Mouse (Mus musculus): ENCODE measurements at regions not wholly inside any gene's neighbourhood (a gene's known extent, or its start where the extent isn't known, plus 50 kb on each side); places are given as distances from the start of the nearest gene placed in this dataset.
"Not testable (repeated sequence)": the region's sequence is repeated elsewhere in the genome, so short reads cannot be mapped to it uniquely, and the experiment has no call there.

DNA sequence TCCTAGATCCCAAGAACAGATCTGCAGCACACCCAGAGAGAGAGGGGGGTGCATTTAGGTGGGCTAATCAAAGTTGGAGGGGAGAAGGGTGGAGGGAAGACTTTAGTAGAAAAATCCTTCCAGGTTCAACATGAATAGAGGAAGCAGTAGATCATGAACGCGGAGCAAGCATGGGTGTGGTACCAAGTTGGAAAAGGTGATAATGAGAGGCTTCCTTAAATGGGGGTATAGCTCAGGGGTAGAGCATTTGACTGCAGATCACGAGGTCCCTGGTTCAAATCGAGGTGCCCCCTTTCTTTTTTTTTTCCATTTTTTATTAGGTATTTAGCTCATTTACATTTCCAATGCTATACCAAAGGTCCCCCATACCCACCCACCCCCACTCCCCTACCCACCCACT lies 54.0 kb upstream of the Krba1 start:
- not testable (repeated sequence) for H3K27ac ChIP-seq (replicated peaks); H3K27me3 ChIP-seq; H3K4me1 ChIP-seq (replicated peaks); H3K9ac ChIP-seq; H3K4me2 ChIP-seq; ATAC-seq (ENCODE audit: low read depth); H3K9me3 ChIP-seq; H3K36me3 ChIP-seq; H3K4me3 ChIP-seq
- WGBS: 90% methylated on average over 4 of the region's 4 CpGs

DNA sequence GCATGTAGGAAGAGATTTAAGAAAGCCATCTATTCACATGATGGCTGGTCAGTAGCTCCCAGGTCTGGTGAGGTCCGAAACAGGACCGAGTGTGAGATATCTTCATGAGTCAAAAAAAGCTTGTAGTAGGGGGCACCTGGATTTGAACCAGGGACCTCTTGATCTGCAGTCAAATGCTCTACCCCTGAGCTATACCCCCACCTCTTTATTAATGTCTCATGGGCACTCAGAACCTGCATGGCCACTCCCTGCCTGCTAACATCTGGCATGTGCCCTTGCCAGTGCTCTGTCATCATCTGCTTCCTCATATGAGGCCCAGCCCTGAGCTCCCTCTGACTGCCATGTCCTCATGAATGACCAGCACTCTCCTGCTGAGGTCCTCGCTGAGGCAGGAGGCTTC lies 58.4 kb upstream of the Krba1 start:
- WGBS: 79% methylated on average over 3 of the region's 3 CpGs
- H3K4me1 ChIP-seq (replicated peaks); H3K36me3 ChIP-seq; ATAC-seq (ENCODE audit: low read depth); H3K4me2 ChIP-seq; H3K27ac ChIP-seq (replicated peaks); H3K9ac ChIP-seq; H3K27me3 ChIP-seq; H3K4me3 ChIP-seq; H3K9me3 ChIP-seq: not testable (repeated sequence)

DNA sequence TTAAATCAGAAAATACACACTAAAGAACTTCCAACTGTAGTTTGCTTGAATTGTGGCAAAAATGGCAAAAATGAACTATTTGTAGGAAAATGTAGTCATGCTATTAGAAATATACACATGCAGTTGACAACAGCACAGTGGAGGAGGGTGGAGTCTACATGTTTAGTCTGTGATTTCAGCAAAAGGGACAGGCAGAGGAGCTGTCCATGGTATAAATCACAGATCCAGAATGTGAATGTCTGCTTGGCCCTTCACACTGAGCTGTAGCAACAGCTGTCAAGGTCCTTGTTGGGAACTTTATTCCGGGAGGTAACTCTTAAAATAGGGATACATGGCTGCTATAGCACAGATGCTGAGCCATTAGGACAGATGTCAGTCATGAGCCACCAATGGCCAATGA lies 107.4 kb upstream of the Krba1 start:
- H3K9me3 ChIP-seq: no peaks in the 10 kb centered on the region
- no peak overlapping the region for H3K4me3 ChIP-seq
- H3K36me3 ChIP-seq: no peaks in the 10 kb centered on the region
- H3K27ac ChIP-seq (replicated peaks): no peak overlapping the region
- WGBS: 87% methylated on average over 1 of the region's 1 CpGs
- no peaks in the 10 kb centered on the region for H3K4me1 ChIP-seq (replicated peaks)
- ATAC-seq (ENCODE audit: low read depth): no peak
- no peak overlapping the region for H3K4me2 ChIP-seq
- no peak overlapping the region for H3K9ac ChIP-seq
- no peaks in the 10 kb centered on the region; the same call in 1 of the 2 replicates for H3K27me3 ChIP-seq

DNA sequence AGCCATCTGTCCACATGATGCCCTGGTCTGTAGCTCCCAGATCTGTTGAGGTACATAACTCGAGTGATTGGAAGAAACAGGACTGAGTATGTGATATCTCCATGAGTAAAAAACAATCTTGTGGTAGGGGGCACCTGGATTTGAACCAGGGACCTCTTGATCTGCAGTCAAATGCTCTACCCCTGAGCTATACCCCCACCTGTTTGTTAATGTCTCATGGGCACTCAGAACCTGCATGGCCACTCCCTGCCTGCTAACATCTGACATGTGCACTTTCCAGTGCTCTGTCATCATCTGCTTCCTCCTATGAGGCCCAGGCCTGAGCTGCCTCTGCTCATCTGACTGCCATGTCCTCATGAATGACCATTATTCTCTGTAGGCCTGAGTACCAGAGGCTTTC lies 115.7 kb upstream of the Krba1 start:
- not testable (repeated sequence) for H3K27ac ChIP-seq (replicated peaks); H3K9me3 ChIP-seq; H3K36me3 ChIP-seq; H3K4me2 ChIP-seq; ATAC-seq (ENCODE audit: low read depth); H3K27me3 ChIP-seq; H3K9ac ChIP-seq; H3K4me3 ChIP-seq; H3K4me1 ChIP-seq (replicated peaks)
- 71% methylated on average over 1 of the region's 1 CpGs for WGBS

DNA sequence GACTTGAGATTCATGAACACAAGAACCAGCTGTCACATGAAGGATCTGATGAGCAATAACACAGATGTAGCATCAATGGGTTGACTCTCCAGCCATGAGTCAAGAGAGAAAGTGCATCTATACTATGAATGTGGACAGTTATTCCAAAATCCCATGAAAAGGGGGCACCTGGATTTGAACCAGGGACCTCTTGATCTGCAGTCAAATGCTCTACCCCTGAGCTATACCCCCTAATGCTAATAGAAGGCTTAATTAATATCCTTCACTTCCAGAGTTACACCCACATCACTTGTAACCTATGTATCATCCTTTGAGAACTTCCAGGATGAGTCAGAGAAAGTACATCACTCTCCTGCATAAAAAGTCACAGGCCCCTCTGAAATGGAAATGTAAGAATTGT lies 133.8 kb upstream of the Krba1 start:
- not testable (repeated sequence) for H3K4me1 ChIP-seq (replicated peaks); H3K4me2 ChIP-seq; H3K9ac ChIP-seq; H3K27ac ChIP-seq (replicated peaks); H3K27me3 ChIP-seq; H3K4me3 ChIP-seq; H3K9me3 ChIP-seq; H3K36me3 ChIP-seq; ATAC-seq (ENCODE audit: low read depth)

DNA sequence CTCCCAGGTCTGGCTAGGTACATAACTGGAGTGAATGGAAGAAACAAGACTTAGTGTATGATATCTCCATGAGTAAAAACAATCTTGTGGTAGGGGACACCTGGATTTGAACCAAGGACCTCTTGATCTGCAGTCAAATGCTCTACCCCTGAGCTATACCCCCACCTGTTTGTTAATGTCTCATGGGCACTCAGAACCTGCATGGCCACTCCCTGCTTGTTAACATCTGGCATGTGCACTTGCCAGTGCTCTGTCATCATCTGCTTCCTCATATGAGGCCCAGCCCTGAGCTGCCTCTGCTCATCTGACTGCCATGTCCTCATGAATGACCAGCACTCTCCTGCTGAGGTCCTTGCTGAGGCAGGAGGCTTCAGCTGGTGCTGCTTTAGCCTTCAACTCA lies 142.4 kb upstream of the Krba1 start:
- H3K9ac ChIP-seq; H3K9me3 ChIP-seq; H3K27ac ChIP-seq (replicated peaks); H3K4me2 ChIP-seq; H3K36me3 ChIP-seq; H3K27me3 ChIP-seq; H3K4me3 ChIP-seq; H3K4me1 ChIP-seq (replicated peaks); ATAC-seq (ENCODE audit: low read depth): not testable (repeated sequence)

DNA sequence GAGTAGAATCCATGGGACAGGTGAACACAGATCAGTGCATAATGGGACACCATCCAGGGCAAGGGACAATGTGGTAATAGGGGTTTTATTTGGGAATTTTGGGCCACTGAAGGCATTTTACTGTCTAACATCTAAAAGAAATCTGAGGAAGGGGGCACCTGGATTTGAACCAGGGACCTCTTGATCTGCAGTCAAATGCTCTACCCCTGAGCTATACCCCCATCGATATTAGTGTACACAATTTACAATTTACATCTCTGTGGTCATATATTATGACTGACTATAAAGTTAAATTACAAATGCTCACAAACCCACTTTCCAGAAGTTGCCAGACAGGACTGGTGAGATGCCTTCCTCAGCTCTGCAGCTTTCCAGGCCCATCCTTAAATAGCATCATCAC lies 143.4 kb upstream of the Krba1 start:
- ATAC-seq (ENCODE audit: low read depth): no peak
- 75% methylated on average over 1 of the region's 1 CpGs for WGBS

DNA sequence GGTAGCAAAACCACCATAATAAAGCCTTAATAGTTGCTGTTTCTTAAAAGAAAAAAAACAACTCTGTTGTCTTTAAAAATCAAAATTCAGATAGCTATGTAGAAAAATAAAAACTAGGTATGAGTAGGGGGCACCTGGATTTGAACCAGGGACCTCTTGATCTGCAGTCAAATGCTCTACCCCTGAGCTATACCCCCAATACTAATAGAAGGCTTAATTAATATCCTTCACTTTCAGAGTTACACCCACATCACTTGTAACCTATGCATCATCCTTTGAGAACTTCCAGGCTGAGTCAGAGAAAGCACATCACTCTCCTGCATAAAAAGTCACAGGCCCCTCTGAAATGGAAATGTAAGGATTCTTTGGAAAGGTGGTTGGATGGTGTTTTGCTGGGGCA lies 151.2 kb upstream of the Krba1 start:
- not testable (repeated sequence) for H3K9ac ChIP-seq; H3K4me2 ChIP-seq; H3K4me1 ChIP-seq (replicated peaks); H3K36me3 ChIP-seq; H3K4me3 ChIP-seq; ATAC-seq (ENCODE audit: low read depth); H3K27ac ChIP-seq (replicated peaks); H3K27me3 ChIP-seq; H3K9me3 ChIP-seq

More for the DNA sequence above, 143.4 kb upstream of the Krba1 start:
- no peaks in the 10 kb centered on the region for H3K36me3 ChIP-seq
- no peak overlapping the region for H3K4me2 ChIP-seq
- H3K9me3 ChIP-seq: no peaks in the 10 kb centered on the region
- no peak overlapping the region for H3K27ac ChIP-seq (replicated peaks)
- no peak overlapping the region for H3K4me3 ChIP-seq
- H3K9ac ChIP-seq: no peak overlapping the region
- H3K27me3 ChIP-seq: no peaks in the 10 kb centered on the region
- no peaks in the 10 kb centered on the region for H3K4me1 ChIP-seq (replicated peaks)

DNA sequence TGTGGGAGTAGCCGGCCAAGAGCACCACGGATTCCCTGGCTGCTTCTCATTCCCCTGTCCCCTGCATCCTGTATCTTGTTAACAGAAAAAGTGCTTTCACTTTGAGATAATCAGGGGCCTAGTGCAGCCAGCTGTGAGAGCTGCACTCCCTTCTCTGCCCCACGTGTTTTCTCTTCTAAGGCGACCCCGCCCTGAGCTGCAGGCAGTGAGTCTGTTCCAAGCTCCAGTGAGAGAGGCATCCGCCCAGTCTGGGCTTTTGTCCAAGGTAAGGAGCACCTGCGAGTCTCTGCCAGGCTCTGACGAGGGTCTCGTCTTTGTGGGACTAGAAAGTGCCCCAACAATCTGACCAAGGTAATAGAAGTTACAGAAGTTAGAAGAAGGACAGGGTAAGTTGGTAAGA lies 141.0 kb upstream of the Zfp746 start:
- Histone ChIP-seq H3K4me3 (no peak overlapping the region), H3K4me1 (replicated peaks) (no peaks in the 10 kb centered on the region), H3K27ac (replicated peaks) (no peak overlapping the region), H3K4me2 (no peak overlapping the region), H3K36me3 (no peaks in the 10 kb centered on the region), H3K9ac (no peak overlapping the region), H3K27me3 (no peaks in the 10 kb centered on the region), H3K9me3 (no peaks in the 10 kb centered on the region)
- 77% methylated on average over 9 of the region's 9 CpGs for WGBS
- no peak for ATAC-seq (ENCODE audit: low read depth)

DNA sequence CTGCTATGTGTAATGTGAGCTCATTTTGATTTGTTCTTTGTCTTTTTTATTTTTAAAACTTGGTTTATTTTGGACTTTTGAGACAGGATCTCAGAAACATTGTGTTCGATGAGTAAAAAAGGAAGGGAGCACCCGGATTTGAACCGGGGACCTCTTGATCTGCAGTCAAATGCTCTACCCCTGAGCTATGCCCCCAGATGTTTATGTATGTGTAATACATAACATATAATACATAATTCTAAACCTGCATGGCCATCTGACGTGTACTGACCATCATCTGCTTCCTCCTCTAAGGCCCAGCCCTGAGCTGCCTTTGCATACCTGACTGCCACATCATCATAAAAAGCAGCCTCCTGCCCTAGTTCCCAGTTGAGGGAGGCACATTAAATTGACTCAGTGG lies 137.8 kb upstream of the Zfp746 start:
- Histone ChIP-seq H3K4me1 (replicated peaks) (no peaks in the 10 kb centered on the region), H3K9ac (no peak overlapping the region), H3K36me3 (no peaks in the 10 kb centered on the region), H3K9me3 (no peaks in the 10 kb centered on the region), H3K4me2 (no peak overlapping the region), H3K27ac (replicated peaks) (no peak overlapping the region), H3K27me3 (no peaks in the 10 kb centered on the region), H3K4me3 (no peak overlapping the region)
- WGBS: 93% methylated on average over 4 of the region's 4 CpGs
- ATAC-seq (ENCODE audit: low read depth): no peak

DNA sequence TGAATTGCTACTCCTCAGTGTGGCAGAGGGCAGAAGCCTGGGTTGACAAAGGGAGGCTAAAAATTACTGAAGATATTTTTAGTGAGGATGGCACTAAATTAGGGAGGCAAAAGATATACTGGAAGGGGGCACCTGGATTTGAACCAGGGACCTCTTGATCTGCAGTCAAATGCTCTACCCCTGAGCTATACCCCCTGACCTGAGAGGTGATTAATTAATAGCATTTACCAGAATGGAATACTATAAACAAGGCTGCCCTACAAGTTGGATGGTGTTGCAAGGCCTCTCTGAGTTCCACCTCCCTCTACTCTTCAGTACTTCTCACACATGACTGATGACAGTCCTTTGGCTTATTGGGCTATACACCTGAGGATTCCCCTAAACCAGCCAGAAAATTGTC lies 136.6 kb upstream of the Zfp746 start:
- no peaks in the 10 kb centered on the region for H3K36me3 ChIP-seq
- H3K4me1 ChIP-seq (replicated peaks): no peaks in the 10 kb centered on the region
- H3K9me3 ChIP-seq: no peaks in the 10 kb centered on the region
- H3K9ac ChIP-seq: no peak overlapping the region
- no peak for ATAC-seq (ENCODE audit: low read depth)
- H3K4me2 ChIP-seq: no peak overlapping the region
- H3K4me3 ChIP-seq: no peak overlapping the region
- no peak overlapping the region for H3K27ac ChIP-seq (replicated peaks)
- no peaks in the 10 kb centered on the region for H3K27me3 ChIP-seq

DNA sequence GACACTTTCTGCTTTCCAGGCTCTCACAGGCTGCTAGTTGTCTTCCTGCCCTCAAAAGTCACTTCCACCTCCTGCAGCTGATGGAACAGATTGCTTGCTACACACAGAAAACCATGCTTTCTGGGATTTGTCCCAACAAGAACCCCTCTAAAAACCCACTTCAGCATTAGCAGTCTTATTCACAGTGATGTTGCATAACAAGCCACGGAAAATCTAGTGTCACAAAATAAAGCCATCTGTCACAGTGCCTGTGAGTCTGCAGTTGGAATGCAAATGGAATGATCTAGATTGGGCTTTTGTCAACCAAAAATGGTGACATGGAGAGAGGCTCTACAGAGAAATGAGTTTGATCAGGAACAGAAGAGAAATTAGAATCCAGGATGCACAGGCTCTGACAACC lies 135.4 kb upstream of the Zfp746 start:
- H3K36me3 ChIP-seq; H3K27me3 ChIP-seq; H3K9ac ChIP-seq; H3K27ac ChIP-seq (replicated peaks); H3K4me1 ChIP-seq (replicated peaks); H3K4me2 ChIP-seq; H3K9me3 ChIP-seq; ATAC-seq (ENCODE audit: low read depth); H3K4me3 ChIP-seq: not testable (repeated sequence)
- 45% methylated on average over 1 of the region's 1 CpGs for WGBS

DNA sequence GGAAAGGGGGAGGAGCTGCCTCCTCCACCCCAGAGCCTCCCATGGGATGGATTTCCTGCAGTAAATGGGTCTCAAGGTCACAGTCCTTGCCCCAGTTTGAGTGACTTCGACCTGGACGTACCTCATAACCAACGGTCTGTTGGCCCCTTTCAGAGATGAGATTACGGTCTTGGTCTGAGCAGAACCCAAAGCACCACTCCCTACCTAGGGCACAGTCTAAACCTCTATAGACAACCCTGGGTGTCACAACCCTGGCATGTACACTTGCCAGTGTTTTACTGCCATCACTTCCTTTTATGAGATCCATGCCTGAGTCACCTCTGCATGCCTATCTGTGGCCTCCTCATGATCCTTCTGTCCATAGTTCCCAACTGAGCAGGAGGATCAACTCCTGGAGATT lies 128.8 kb upstream of the Zfp746 start:
- Histone ChIP-seq H3K9ac (no peak overlapping the region), H3K27me3 (no peaks in the 10 kb centered on the region), H3K4me3 (no peak overlapping the region), H3K4me1 (replicated peaks) (no peaks in the 10 kb centered on the region), H3K9me3 (no peaks in the 10 kb centered on the region), H3K36me3 (no peaks in the 10 kb centered on the region), H3K4me2 (no peak overlapping the region), H3K27ac (replicated peaks) (no peak overlapping the region)
- ATAC-seq (ENCODE audit: low read depth): no peak
- 87% methylated on average over 4 of the region's 4 CpGs for WGBS

DNA sequence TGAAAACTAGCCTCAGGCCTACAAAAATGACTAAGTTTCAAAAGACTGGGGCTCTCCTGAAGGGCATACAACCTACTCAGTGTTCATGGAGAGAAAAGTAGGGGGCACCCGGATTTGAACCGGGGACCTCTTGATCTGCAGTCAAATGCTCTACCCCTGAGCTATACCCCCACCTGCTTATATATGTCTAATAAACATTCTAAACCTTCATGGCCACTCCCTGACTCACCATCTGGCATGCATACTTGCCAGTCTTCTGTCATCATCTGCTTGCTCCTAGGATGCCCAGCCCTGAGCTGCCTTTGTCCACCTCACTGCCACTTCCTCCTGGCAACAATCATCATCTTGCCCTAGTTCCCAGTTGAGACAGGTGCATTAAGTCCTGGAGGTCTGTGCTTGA lies 123.3 kb upstream of the Zfp746 start:
- no peak overlapping the region for H3K4me2 ChIP-seq
- H3K27ac ChIP-seq (replicated peaks): no peak overlapping the region
- no peak overlapping the region for H3K9ac ChIP-seq
- WGBS: 86% methylated on average over 2 of the region's 2 CpGs
- ATAC-seq (ENCODE audit: low read depth): no peak
- H3K4me1 ChIP-seq (replicated peaks): no peaks in the 10 kb centered on the region
- H3K36me3 ChIP-seq: no peaks in the 10 kb centered on the region
- H3K4me3 ChIP-seq: no peak overlapping the region
- no peaks in the 10 kb centered on the region for H3K9me3 ChIP-seq
- no peaks in the 10 kb centered on the region for H3K27me3 ChIP-seq
